Mouse (Mus musculus): ENCODE measurements around the gene Gm10666.
"Not testable (repeated sequence)": the region's sequence is repeated elsewhere in the genome, so short reads cannot be mapped to it uniquely, and the experiment has no call there.

The Gm10666 gene

GRCm38 (mm10) chr7:22134641-22135040 lies at the start of gene Gm10666:
Gm10666 (minus strand) TSS chr7:22134741.
- not testable (repeated sequence) for DNase-seq (ENCODE audit: low read depth, low spot score)

GRCm38 (mm10) chr7:22163935-22164334 lies 29.4 kb upstream of the Gm10666 start, which contains the start of gene Vmn1r142:
Vmn1r142 (minus strand) TSS chr7:22164035.
- not testable (repeated sequence) for DNase-seq (ENCODE audit: low read depth, low spot score)

GRCm38 (mm10) chr7:22118145-22118544 lies 16.4 kb downstream of the Gm10666 start, which contains the start of gene Gm16451:
Gm16451 (minus strand) TSS chr7:22118245.
- not testable (repeated sequence) for DNase-seq (ENCODE audit: low read depth, low spot score)
